Mouse (Mus musculus) liver, adult 2 months (tissue): ENCODE results near the gene Mbnl2.

Experiments used
- CTCF ChIP-seq: fragments of 200-500 bp; IDR thresholded peaks from 2 replicates; pipeline ENCODE4 v1.5.1; 2011; ENCODE audit warnings: low read depth, low read length, control low read depth
- POLR2A ChIP-seq: fragments of 200-500 bp; IDR thresholded peaks from 2 replicates; pipeline ENCODE4 v1.6.1; 2011; ENCODE audit warnings: low read length, control low read depth; ENCODE audit not compliant: insufficient read depth; ENCODE audit errors: extremely low read depth

DNA sequence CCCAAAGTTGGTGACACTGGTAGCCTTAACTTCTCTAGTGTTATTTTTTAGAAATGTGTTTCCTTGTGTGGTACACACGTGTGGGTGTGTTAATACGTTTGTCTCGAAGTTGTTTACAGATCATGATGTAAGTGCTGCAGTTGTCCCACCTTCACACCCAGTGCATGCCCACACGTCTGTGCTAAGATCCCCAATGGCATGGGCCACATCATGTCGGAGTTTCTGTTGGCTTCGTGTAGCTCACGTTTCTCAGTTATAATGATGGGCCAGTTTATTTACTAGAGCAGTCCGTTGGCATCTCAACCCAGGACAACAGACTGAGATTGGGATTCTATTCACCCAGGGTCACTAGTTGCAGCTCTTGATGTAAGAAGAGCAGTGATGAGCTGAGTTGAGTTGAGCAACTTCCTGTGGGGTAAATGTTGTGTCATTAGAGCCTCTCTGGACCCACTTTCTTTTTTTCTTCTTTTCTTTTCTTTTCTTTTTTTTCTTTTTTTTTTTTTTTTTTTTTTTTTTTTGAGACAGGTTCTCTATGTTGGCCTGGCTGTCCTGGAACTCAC is 205.0 kb downstream of the Mbnl2 start:
- TF ChIP-seq CTCF (no peak), POLR2A (no peak)
